Mouse (Mus musculus) macrophage (primary cell): Measurements from ENCODE around the gene Olfr690. TPM values are rescaled to one million over a fixed set of nuclear protein-coding genes. Genes with fewer than 3 reads are reported as not detected.
"Not testable (repeated sequence)": the region's sequence is repeated elsewhere in the genome, so short reads cannot be mapped to it uniquely, and the experiment has no call there.

Experiments used
- H3K27ac ChIP-seq: fragments of 350-480 bp; formaldehyde crosslinking; 2 replicates; pipeline ENCODE4 v1.9.0; 2021
- H3K36me3 ChIP-seq: fragments of 350-480 bp; formaldehyde crosslinking; 2 replicates; pipeline ENCODE4 v1.9.0; 2021; ENCODE audit errors: inconsistent target
- H3K4me3 ChIP-seq: fragments of 350-480 bp; formaldehyde crosslinking; 2 replicates; pipeline ENCODE4 v1.9.0; 2021; ENCODE audit errors: inconsistent target
- H3K79me2 ChIP-seq: fragments of 350-480 bp; formaldehyde crosslinking; 2 replicates; pipeline ENCODE4 v1.9.0; 2021; ENCODE audit errors: inconsistent target
- WGBS: methylation state at CpG from one replicate; pipeline ENCODE4 v1.1.7; 2026; ENCODE audit warnings: inconsistent platforms; ENCODE audit not compliant: missing documents; 5-methylcytosine and 5-hydroxymethylcytosine counted together
- polyA plus RNA-seq: library from polyadenylated mRNA; stranded (reverse); fragments of 250-400 nt; gene quantifications from 3 replicates; pipeline ENCODE4 v1.2.4, GENCODE M21; 2018; ENCODE audit warnings: inconsistent platforms
- total RNA-seq, 78 experiments: library from RNA; depleted of rRNA; stranded (reverse); fragments of 250-400 nt; gene quantifications; 1 replicate in 9 of 78; 2 replicates in 24 of 78; 3 replicates in 43 of 78; 4 replicates in 2 of 78; pipeline ENCODE4 v1.2.4; 2018; ENCODE audit warnings: inconsistent platforms in 56 of 78

Olfr690 gene
- total RNA-seq (2018; cell fraction: chromatin; rRNA removed) = under 1 TPM in 3 of 26 experiments, not detected in 23; 0.41 to 0.99 (median 0.42) TPM
- not detected for total RNA-seq (2018; cell fraction: cytosol; rRNA removed)
- total RNA-seq (2018; cell fraction: nucleus; rRNA removed) = 1 to 10 TPM in 1 of 26 experiments, not detected in 25; 1.1 TPM
- polyA plus RNA-seq = not detected in 3 replicates

DNA sequence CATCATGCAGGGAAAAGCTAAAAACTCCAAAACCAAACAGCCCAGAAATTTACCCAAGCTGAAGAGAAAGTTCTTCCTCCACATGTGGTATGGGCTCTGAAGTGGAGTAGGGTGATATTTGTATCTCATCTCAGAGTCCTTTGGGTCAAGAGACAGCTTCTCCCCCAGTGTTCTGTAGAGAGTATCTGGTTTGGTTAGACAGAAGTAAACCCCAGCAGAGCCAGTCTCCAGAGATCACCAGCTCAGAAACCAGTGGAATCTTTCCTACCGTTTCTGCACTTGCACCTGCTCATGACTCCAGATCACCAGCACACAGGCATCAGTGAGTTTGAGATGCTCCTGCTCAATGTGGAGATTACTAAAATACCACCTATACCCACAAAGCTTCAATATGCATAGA is at the start of gene Olfr690:
Olfr690 (minus strand) TSS at position 101 of the 400 bp plus-strand sequence.
- H3K4me3 ChIP-seq = no peak within 1 kb of the TSS
- no peaks in the 10 kb centered on the region for H3K79me2 ChIP-seq
- no peak within 1 kb of the TSS for H3K27ac ChIP-seq
- H3K36me3 ChIP-seq = no peaks in the 10 kb centered on the region
- WGBS = 71% methylated on average over 1 of the region's 1 CpGs

DNA sequence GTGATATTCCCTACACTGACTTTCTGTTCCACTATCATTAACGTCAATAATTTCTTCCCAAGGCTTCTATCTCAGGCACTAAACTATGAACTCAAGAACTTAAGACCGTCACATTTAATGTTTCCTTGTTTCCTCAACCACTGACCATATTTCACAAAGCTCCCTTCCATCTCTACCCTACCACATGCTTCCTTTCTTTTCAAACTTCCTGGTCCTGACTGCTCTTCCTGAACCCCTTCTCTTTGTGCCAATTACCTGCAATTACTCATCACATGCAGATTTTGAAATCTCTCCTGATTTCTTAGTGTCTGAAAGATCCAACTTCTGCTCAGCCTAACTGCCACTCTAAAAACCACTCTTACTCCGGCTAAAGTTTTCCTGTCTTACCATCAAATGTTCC is 46.4 kb upstream of the Olfr690 start:
- peaks cover 74% of the 10 kb centered on the region for H3K36me3 ChIP-seq
- WGBS = 55% methylated on average over 3 of the region's 3 CpGs

DNA sequence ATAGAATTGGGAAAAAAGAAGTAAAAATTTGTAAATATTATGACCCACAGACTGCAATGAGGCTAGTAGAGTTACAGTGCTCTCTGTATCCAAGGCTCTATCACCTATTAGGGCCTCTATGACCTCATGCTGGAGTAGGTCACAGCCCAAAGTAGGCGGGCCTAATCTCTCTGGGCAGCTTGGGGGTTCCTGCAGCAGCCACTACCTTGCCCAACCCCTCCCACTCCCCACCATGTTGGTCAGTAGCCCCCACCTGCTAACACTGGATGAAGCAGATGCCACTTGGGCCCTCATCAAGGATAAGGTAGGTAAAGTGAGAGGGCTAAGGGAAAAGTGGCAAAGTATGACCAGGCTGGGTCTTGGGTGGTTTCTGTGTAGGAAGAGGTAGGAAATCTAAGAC is 41.0 kb upstream of the Olfr690 start, which contains the start of gene Gm5901:
Gm5901 (plus strand) TSS at position 173 of the 400 bp plus-strand sequence.
- H3K27ac ChIP-seq = no peak within 1 kb of the TSS
- no peak within 1 kb of the TSS for H3K4me3 ChIP-seq
- peaks cover 24% of the 10 kb centered on the region for H3K36me3 ChIP-seq
- H3K79me2 ChIP-seq = no peaks in the 10 kb centered on the region
- WGBS = 78% methylated on average over 1 of the region's 1 CpGs

More for the DNA sequence above, 46.4 kb upstream of the Olfr690 start:
- no peak overlapping the region for H3K4me3 ChIP-seq
- no peak overlapping the region for H3K27ac ChIP-seq
- no peaks in the 10 kb centered on the region for H3K79me2 ChIP-seq

DNA sequence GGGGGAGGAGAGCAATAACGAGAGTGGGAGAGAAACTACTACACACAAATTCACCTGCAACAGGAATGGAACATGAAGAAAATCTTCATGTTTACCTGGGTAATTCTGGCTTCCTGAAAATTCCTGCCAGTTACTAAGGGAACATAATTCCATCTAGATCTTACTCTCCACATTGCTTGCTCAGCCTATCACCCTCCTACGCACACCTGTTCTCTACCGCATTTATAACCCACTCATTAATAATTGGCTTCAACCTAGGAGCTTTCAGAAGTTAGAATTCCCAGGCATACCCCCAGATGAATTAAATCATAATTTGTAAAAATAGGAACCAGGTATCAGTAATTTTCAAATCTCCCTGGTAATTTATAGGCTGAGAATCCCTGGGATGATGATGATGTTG is 40.1 kb upstream of the Olfr690 start:
- Histone ChIP-seq H3K36me3 (peaks cover 15% of the 10 kb centered on the region; the same call in 1 of the 2 replicates), H3K27ac (no peak overlapping the region), H3K4me3 (no peak overlapping the region), H3K79me2 (no peaks in the 10 kb centered on the region)
- WGBS = 91% methylated on average over 3 of the region's 3 CpGs

DNA sequence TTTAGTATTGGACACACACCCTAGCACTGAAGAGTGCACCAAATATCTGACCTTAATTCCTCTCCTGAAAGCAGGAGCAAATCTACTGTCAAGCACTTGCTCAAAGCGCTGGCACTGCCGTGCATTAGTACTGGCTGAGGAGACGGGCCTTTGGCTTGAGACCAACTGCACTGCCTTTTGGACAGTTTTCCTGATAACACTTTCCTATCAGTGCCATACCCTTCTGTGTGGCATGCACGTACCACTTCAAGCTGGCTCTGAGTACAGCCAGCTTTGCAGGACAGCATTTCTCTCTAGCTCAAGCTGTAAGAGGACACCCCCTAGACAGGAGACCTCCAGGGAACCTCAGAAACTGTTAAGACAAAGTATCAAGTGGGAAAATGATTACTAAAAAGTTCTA is 39.6 kb upstream of the Olfr690 start:
- Histone ChIP-seq H3K27ac (no peak overlapping the region), H3K36me3 (peaks cover 10% of the 10 kb centered on the region; the same call in 1 of the 2 replicates), H3K4me3 (no peak overlapping the region), H3K79me2 (no peaks in the 10 kb centered on the region)
- WGBS = 52% methylated on average over 4 of the region's 4 CpGs

DNA sequence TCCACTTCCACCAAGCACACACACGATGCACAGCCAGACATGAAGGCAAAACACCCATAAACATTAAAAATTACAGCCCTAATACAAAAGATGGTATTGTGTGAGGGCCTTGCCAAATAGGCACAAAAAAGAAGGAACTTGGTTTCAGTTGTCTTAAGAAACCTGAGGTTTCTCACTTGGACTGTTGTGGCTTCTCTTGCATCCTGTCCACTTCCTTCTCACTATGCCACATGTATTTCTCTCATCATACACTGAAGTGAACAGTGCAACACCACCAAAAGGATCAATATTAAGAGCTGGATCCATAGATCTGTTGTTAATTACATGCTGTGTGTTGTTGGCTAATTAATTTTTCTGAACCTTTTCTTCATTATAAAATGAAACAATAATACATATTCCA is 39.0 kb upstream of the Olfr690 start:
- Histone ChIP-seq H3K79me2 (no peaks in the 10 kb centered on the region), H3K27ac (no peak overlapping the region), H3K4me3 (no peak overlapping the region), H3K36me3 (peaks cover 4% of the 10 kb centered on the region; the same call in 1 of the 2 replicates)
- 10% methylated on average over 1 of the region's 1 CpGs for WGBS

DNA sequence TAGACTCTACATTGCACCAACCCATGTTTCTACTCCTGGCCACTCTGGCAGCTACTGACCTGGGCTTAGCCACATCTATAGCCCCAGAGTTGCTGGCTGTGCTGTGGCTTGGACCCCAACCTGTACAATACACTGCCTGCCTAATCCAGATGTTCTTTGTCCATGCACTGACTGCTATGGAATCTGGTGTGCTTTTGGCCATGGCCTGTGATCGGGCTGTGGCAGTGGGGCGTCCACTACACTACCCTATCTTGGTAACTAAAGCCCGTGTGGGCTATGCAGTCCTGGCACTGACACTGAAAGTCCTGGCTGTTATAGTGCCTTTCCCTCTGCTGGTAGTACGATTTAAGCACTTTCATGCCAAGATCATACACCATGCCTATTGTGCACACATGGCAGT is 34.6 kb upstream of the Olfr690 start:
- no peaks in the 10 kb centered on the region for H3K79me2 ChIP-seq
- WGBS = 94% methylated on average over 4 of the region's 4 CpGs
- no peak overlapping the region for H3K27ac ChIP-seq
- no peaks in the 10 kb centered on the region for H3K36me3 ChIP-seq
- no peak overlapping the region for H3K4me3 ChIP-seq

DNA sequence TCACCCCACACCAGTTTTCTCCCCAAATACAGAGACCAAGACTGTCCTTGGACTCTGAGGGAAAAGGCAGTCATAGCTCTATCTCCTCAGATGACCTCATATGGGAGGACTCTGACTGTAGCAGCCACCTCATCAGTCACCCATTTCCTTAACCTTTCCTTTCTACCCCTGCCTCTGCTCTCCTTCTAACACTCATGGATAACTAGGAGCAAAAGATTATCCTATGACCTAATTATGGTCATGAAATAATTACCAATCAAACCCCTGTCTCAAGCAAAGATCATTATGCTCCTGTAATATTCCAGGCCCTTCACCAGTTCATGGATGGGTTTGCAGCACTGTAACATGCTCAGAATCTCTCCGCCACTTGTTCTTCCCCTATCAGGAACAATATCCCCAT is 34.0 kb upstream of the Olfr690 start, which contains the start of gene Olfr692:
Olfr692 (plus strand) TSS at position 301 of the 400 bp plus-strand sequence.
- no peak within 1 kb of the TSS for H3K27ac ChIP-seq
- no peaks in the 10 kb centered on the region for H3K79me2 ChIP-seq
- WGBS = 90% methylated on average over 1 of the region's 1 CpGs

DNA sequence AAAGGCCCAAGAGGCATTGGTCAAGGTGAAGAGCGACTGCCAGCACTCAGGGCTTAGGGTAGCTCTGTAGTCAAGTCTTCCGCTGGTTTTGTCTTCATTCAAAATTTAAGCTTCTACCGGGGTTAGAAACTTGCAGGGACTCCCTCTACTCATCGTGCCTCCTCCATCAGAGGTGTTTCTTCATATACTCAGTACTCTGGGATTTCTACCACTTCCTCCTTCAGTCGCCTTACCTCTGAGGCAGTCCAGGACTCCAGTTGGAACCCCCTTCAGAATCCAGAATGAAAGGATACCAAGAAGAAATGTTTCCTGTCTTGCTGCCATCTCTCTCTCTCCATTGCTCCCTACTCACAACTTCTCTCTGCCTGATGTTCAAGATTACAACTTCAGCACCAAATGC is 33.4 kb upstream of the Olfr690 start:
- H3K79me2 ChIP-seq = no peaks in the 10 kb centered on the region
- H3K4me3 ChIP-seq = no peak overlapping the region
- WGBS = 81% methylated on average over 5 of the region's 5 CpGs
- no peak overlapping the region for H3K27ac ChIP-seq
- H3K36me3 ChIP-seq = no peaks in the 10 kb centered on the region

More for the DNA sequence above, 34.0 kb upstream of the Olfr690 start, which contains the start of gene Olfr692:
- Histone ChIP-seq H3K36me3 (no peaks in the 10 kb centered on the region), H3K4me3 (no peak within 1 kb of the TSS)

DNA sequence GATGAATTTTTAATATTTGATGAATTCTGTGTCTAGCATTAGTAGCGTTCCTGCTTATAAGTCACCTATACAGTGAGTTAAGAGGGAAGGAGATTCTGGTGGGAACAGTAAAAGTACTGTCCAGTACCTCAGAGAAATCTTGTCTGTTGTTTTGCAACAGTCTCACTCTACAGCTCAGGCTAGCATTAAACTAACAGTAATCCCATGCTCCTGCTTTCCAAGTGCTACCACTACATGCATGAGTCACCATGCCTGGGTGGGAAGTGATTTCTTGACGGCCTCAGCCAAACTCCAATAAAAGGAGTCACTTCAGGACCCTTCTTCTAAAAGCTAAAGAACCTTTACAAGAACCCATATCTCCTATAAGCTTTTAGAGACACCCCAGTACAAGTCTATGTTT is 27.8 kb upstream of the Olfr690 start:
- Histone ChIP-seq H3K79me2 (no peaks in the 10 kb centered on the region), H3K36me3 (no peaks in the 10 kb centered on the region), H3K4me3 (no peak overlapping the region), H3K27ac (no peak overlapping the region)
- WGBS = 100% methylated on average over 2 of the region's 2 CpGs

DNA sequence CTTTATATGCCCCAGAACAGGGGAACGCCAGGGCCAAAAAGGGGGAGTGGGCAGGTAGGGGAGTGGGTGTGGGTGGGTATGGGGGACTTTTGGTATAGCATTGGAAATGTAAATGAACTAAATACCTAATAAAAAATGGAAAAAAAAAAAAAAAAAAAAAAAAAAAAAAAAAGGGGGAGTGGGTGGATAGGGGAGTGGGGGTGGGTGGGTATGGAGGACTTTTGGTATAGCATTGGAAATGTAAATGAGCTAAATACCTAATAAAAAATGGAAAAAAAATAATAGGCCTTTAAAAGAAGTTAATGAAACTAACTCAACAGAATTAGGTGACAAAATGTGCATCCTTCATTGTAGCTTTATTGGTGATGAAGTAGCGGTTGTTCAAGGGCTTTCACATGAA is 22.6 kb upstream of the Olfr690 start:
- H3K4me3 ChIP-seq, H3K27ac ChIP-seq, H3K79me2 ChIP-seq, H3K36me3 ChIP-seq: not testable (repeated sequence)
- 95% methylated on average over 1 of the region's 2 CpGs for WGBS

DNA sequence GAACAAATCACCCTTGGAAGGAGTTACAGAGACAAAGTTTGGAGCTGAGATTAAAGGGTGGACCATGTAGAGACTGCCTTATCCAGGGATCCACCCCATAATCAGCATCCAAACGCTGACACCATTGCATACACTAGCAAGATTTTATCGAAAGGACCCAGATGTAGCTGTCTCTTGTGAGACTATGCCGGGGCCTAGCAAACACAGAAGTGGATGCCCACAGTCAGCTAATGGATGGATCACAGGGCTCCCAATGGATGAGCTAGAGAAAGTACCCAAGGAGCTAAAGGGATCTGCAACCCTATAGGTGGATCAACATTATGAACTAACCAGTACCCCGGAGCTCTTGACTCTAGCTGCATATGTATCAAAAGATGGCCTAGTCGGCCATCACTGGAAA is 22.2 kb upstream of the Olfr690 start:
- H3K27ac ChIP-seq, H3K4me3 ChIP-seq, H3K36me3 ChIP-seq, H3K79me2 ChIP-seq: not testable (repeated sequence)
- WGBS = no CpG with 5 or more reads among the region's 5 CpGs

DNA sequence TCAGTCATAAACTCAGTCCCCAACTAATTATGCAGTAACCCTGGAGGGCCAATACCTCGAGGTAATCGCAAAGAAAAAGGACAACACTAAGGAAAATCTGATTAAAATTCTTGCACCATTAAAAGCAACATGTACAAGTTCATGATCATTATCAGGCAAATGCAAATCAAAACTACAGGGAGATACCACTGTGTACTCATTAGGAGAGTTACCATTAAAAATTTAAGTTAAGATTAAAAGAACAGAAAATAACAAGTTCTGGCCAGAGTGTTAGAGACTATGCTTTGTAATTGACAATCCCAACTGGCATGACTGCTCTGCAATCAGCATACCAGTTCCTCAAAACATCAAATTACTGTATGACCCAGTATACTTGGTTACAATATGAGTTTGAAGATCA is 8.8 kb upstream of the Olfr690 start:
- Histone ChIP-seq H3K4me3 (no peak overlapping the region), H3K36me3 (no peaks in the 10 kb centered on the region), H3K27ac (no peak overlapping the region), H3K79me2 (no peaks in the 10 kb centered on the region)
- WGBS = 92% methylated on average over 2 of the region's 2 CpGs

DNA sequence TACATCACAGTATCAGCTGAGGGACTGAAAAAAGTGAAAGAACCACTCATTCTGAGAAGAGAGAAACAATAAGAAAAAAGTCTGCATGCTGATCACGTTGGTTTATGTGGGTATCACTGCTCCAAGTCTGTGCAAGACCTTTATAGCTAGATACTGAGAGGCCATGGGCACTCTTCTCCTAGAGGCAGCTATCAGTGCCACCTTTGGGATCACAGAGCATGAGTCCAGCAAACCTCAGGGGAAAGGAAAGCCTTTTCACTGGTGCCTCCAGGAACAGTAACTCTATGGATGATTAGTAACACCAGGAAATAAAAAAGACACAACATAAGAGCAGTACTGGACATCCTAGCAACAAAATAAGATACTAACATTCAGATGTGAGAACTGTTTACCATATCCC is 8.3 kb upstream of the Olfr690 start, which contains the start of gene Olfr691:
Olfr691 (minus strand) TSS at position 101 of the 400 bp plus-strand sequence.
- 59% methylated on average over 1 of the region's 1 CpGs for WGBS
- Histone ChIP-seq H3K27ac (no peak within 1 kb of the TSS), H3K36me3 (no peaks in the 10 kb centered on the region)

DNA sequence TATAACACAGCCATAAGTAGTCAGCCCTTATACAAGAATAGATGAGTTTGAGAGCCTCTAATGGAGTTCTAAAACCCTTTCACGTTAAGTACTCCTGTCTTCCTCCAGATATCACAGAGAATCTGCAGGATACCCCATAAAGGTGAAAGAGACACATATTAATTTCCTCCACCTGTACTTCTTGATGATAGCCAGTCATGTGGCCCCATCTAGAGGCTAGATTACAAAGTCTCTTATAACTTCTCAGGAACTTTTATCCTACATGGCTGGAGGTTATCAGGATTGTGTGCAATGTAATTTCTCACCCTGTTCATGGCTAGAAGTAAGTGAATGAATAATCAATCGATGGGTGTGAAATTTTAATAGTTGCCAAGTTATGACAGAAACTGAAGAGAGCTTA is 8.6 kb downstream of the Olfr690 start:
- Histone ChIP-seq H3K4me3 (no peak overlapping the region), H3K27ac (no peak overlapping the region), H3K36me3 (no peaks in the 10 kb centered on the region), H3K79me2 (no peaks in the 10 kb centered on the region)
- WGBS = 67% methylated on average over 2 of the region's 2 CpGs

More for the DNA sequence above, 8.3 kb upstream of the Olfr690 start, which contains the start of gene Olfr691:
- H3K79me2 ChIP-seq = no peaks in the 10 kb centered on the region
- no peak within 1 kb of the TSS for H3K4me3 ChIP-seq

DNA sequence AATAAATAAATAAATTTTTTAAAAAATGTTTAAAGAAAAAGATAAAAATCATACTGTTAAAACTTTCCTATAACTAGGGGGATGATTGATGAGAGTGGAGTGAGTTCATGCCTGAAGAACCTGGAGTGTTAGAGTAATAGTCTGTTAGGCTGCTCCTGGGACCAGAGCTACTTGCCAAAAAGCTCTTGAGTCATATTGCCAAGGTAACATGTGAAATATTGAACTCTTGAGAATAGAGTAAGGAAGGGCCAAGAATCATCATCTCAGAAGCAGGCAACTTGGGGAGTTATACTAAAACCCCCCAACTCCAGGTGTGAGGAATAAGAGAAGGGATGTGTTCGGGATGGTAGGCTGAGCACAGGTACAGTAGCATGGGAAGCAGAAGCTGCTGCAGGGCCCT is 23.0 kb downstream of the Olfr690 start, which contains the start of gene Olfr689:
Olfr689 (plus strand) TSS at position 301 of the 400 bp plus-strand sequence.
- H3K4me3 ChIP-seq = no peak within 1 kb of the TSS
- WGBS = 56% methylated on average over 1 of the region's 1 CpGs
- H3K27ac ChIP-seq = no peak within 1 kb of the TSS
- no peaks in the 10 kb centered on the region for H3K36me3 ChIP-seq
- H3K79me2 ChIP-seq = no peaks in the 10 kb centered on the region
